Mouse (Mus musculus) hindbrain, postnatal 0 days (tissue): ENCODE results near the gene Rfx4. TPM values are rescaled to one million over a fixed set of nuclear protein-coding genes. Genes with fewer than 3 reads are reported as not detected.

Source experiments
- ATAC-seq: fragments of 200-750 bp; cut with Nextera tagmentation; 2 replicates; pipeline ENCODE4 v1.8.0; 2017; ENCODE audit warnings: mild to moderate bottlenecking, moderate TSS enrichment, moderate library complexity
- DNase-seq: peaks from one replicate; pipeline ENCODE4 v3.0.0-alpha.2; 2015; ENCODE audit warnings: low spot score
- H3K27ac ChIP-seq: fragments of 300-500 bp; sonication (generic); 2 replicates; pipeline ENCODE4 v1.5.1; 2014; ENCODE audit warnings: mild to moderate bottlenecking
- H3K27me3 ChIP-seq: fragments of 300-500 bp; sonication (generic); 2 replicates; pipeline ENCODE4 v1.6.1; 2014; ENCODE audit warnings: low read length, mixed read lengths; ENCODE audit not compliant: insufficient read depth
- H3K36me3 ChIP-seq: fragments of 300-500 bp; sonication (generic); 2 replicates; pipeline ENCODE4 v1.6.1; 2014; ENCODE audit warnings: low read length, mixed read lengths; ENCODE audit not compliant: insufficient read depth
- H3K4me1 ChIP-seq: fragments of 300-500 bp; sonication (generic); 2 replicates; pipeline ENCODE4 v1.6.1; 2014; ENCODE audit warnings: antibody characterized with exemption, low read length, mixed read lengths; ENCODE audit not compliant: insufficient read depth
- H3K4me2 ChIP-seq: fragments of 300-500 bp; sonication (generic); 2 replicates; pipeline ENCODE4 v1.6.1; 2014; ENCODE audit warnings: low read depth, mild to moderate bottlenecking, low read length, moderate library complexity, mixed read lengths
- H3K4me3 ChIP-seq: fragments of 300-500 bp; sonication (generic); 2 replicates; pipeline ENCODE4 v1.5.1; 2014; ENCODE audit warnings: low read length
- H3K9ac ChIP-seq: fragments of 300-500 bp; sonication (generic); replicated peaks from 2 replicates; pipeline ENCODE4 v1.6.1; 2014; ENCODE audit warnings: mild to moderate bottlenecking, low read length, moderate library complexity, mixed read lengths
- H3K9me3 ChIP-seq: fragments of 300-500 bp; sonication (generic); 2 replicates; pipeline ENCODE4 v1.6.1; 2016; ENCODE audit warnings: low read length, mixed read lengths
- CTCF ChIP-seq: IDR thresholded peaks from 2 replicates; pipeline ENCODE4 v1.5.1; 2016; ENCODE audit warnings: antibody characterized with exemption, control low read depth, low read depth
- WGBS: fragments of 180-500 bp; shearing (Covaris S2); extraction: QIAGEN DNeasy Blood & Tissue Kit; methylation state at CpG from one replicate; pipeline ENCODE4 v1.1.7; 2014; 5-methylcytosine and 5-hydroxymethylcytosine counted together
- polyA plus RNA-seq: library from polyadenylated mRNA; unstranded; fragments of >200 nt; fragmentation: Nextera tagmentation; extraction: Ambion mirVana; gene quantifications from 2 replicates; pipeline ENCODE4 v1.2.1, GENCODE M21; 2015
- total RNA-seq: library from RNA; depleted of rRNA; stranded (reverse); fragments of >200 nt; gene quantifications from 2 replicates; pipeline ENCODE4 v1.2.3, GENCODE M21; 2014

Rfx4 gene
- total and polyA plus RNA-seq, 2 experiments from 2014 or later = 16.1 to 16.7 TPM

- no peaks in the 10 kb centered on the region for H3K9me3 ChIP-seq
- no peak overlapping the region for H3K4me2 ChIP-seq
- peaks cover 12% of the 10 kb centered on the region; the same call in 1 of the 2 replicates for H3K36me3 ChIP-seq
- no peak overlapping the region for H3K9ac ChIP-seq
- no peak overlapping the region for H3K4me3 ChIP-seq
- no peak overlapping the region for H3K27ac ChIP-seq
- no peaks in the 10 kb centered on the region for H3K27me3 ChIP-seq
- TF ChIP-seq CTCF = no peak
- no peak for ATAC-seq
- H3K4me1 ChIP-seq = no peaks in the 10 kb centered on the region
- WGBS = 91% methylated on average over 4 of the region's 4 CpGs
- no peak for DNase-seq
Observed at GRCm38 (mm10) chr10:84926885-84927284, 171.0 kb downstream of the Rfx4 start.

- Histone ChIP-seq H3K4me3 (no peak overlapping the region), H3K36me3 (peaks cover 12% of the 10 kb centered on the region; the same call in 1 of the 2 replicates), H3K9ac (no peak overlapping the region), H3K27ac (no peak overlapping the region), H3K27me3 (no peaks in the 10 kb centered on the region), H3K4me2 (no peak overlapping the region), H3K9me3 (no peaks in the 10 kb centered on the region), H3K4me1 (no peaks in the 10 kb centered on the region)
- no peak for TF ChIP-seq CTCF
- DNase-seq = no peak
- WGBS = 90% methylated on average over 4 of the region's 4 CpGs
- no peak for ATAC-seq
Observed at GRCm38 (mm10) chr10:84928465-84928864, 172.6 kb downstream of the Rfx4 start.

- Histone ChIP-seq H3K4me1 (no peaks in the 10 kb centered on the region), H3K4me2 (no peak overlapping the region), H3K9ac (no peak overlapping the region), H3K36me3 (peaks cover 9% of the 10 kb centered on the region), H3K27me3 (no peaks in the 10 kb centered on the region), H3K9me3 (no peaks in the 10 kb centered on the region), H3K4me3 (no peak overlapping the region), H3K27ac (no peak overlapping the region)
- TF ChIP-seq CTCF = no peak
- 82% methylated on average over 7 of the region's 7 CpGs for WGBS
- ATAC-seq (no peak), DNase-seq (no peak)
Observed at GRCm38 (mm10) chr10:84935553-84936209, 179.8 kb downstream of the Rfx4 start.

GRCm38 (mm10) chr10:84936832-84937515 is 181.1 kb downstream of the Rfx4 start:
- WGBS = 77% methylated on average over 4 of the region's 4 CpGs
- H3K27me3 ChIP-seq = no peaks in the 10 kb centered on the region
- H3K4me3 ChIP-seq = no peak overlapping the region
- H3K9me3 ChIP-seq = no peaks in the 10 kb centered on the region
- H3K4me1 ChIP-seq = no peaks in the 10 kb centered on the region
- H3K27ac ChIP-seq = no peak overlapping the region
- H3K4me2 ChIP-seq = no peak overlapping the region
- DNase-seq (no peak), ATAC-seq (no peak)
- TF ChIP-seq CTCF = no peak
- no peak overlapping the region for H3K9ac ChIP-seq
- H3K36me3 ChIP-seq = peaks cover 9% of the 10 kb centered on the region

GRCm38 (mm10) chr10:84938094-84938820 is 182.4 kb downstream of the Rfx4 start:
- WGBS = 62% methylated on average over 14 of the region's 14 CpGs
- no peak overlapping the region for H3K4me3 ChIP-seq

GRCm38 (mm10) chr10:84938886-84939285 is 183.0 kb downstream of the Rfx4 start:
- no peak overlapping the region for H3K4me2 ChIP-seq
- no peak overlapping the region for H3K9ac ChIP-seq
- H3K4me1 ChIP-seq = no peaks in the 10 kb centered on the region
- DNase-seq = no peak
- H3K4me3 ChIP-seq = no peak overlapping the region
- 76% methylated on average over 5 of the region's 5 CpGs for WGBS
- H3K27me3 ChIP-seq = no peaks in the 10 kb centered on the region
- H3K27ac ChIP-seq = no peak overlapping the region
- TF ChIP-seq CTCF = no peak
- peaks cover 9% of the 10 kb centered on the region for H3K36me3 ChIP-seq
- H3K9me3 ChIP-seq = no peaks in the 10 kb centered on the region
- ATAC-seq = no peak

More at GRCm38 (mm10) chr10:84938094-84938820, 182.4 kb downstream of the Rfx4 start:
- H3K9ac ChIP-seq = no peak overlapping the region
- TF ChIP-seq CTCF = no peak
- H3K4me1 ChIP-seq = no peaks in the 10 kb centered on the region
- no peak for DNase-seq
- peaks cover 9% of the 10 kb centered on the region for H3K36me3 ChIP-seq
- no peaks in the 10 kb centered on the region for H3K9me3 ChIP-seq
- H3K27me3 ChIP-seq = no peaks in the 10 kb centered on the region
- no peak overlapping the region for H3K27ac ChIP-seq
- no peak overlapping the region for H3K4me2 ChIP-seq
- no peak for ATAC-seq
